Mouse (Mus musculus): ENCODE measurements around the gene Cysltr1. TPM values are rescaled to one million over a fixed set of nuclear protein-coding genes. Genes with fewer than 3 reads are reported as not detected.

Cysltr1 gene
- polyA plus RNA-seq (2012; rRNA removed) = 0.78 and 0.79 TPM in 2 replicates

DNA sequence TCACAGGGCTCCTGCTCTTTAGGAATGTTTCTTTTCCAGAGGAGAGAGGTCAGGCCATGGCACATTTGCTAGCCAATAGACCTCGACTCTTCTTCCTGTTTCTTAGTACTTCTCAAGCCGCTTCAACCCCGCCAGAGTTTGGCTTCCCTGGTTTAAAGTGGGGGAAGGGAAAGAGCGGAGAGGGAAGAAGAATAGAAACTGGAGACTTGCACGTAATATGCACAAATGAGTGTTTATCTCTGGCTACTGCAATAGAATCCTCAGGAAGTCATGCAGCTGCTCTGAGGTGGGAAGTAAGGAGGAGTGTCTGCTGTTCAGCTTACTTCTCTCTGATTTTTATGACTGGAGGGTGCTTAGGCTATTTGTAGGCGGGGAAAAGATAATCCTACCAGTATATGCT, at the start of gene Cysltr1:
Gene Cysltr1, minus strand, starts transcription at position 294 of the 400 bp plus-strand sequence.

DNA sequence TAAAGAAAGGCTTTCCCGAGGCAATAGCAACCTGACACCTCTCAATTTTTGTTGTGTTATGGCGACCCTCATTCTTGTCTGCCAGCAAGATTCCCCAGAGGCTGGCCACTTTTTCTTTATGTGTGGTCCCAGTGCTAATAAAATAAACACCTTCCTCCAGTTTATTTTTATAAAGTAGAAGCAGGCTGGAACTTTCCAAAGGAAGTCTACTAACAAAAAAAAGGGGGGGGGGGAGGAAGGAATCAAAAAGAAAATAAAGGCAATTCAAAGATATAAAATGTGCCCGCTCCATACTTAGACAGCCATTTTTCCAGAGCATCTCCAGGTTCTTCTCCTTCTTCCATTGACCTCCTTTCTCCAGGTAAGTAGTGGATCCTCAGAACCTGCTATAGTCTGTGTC, 20.6 kb downstream of the Cysltr1 start, which contains the start of gene Gm5127:
Gene Gm5127, plus strand, starts transcription at position 301 of the 400 bp plus-strand sequence.

Other genes starting within 250 kb of the Cysltr1 start
- 0.05 and 0.06 TPM in 2 replicates for gene Fndc3c1, start 118.3 kb downstream of the Cysltr1 start, polyA plus RNA-seq (2012; rRNA removed)
- 0.01 and 0.02 TPM in 2 replicates for gene Gm5127, start 20.5 kb downstream of the Cysltr1 start, polyA plus RNA-seq (2012; rRNA removed)
- gene Rtl3, start 237.0 kb upstream of the Cysltr1 start, polyA plus RNA-seq (2012; rRNA removed) = 2.0 and 3.3 TPM in 2 replicates

Measured in liver, embryonic 18 days (tissue).